Mouse (Mus musculus) kidney, adult 2 months (tissue): ENCODE measurements around the gene Grik4.

Source experiments
- CTCF ChIP-seq: fragments of 200-500 bp; conservative IDR thresholded peaks from 2 replicates; pipeline ENCODE4 v1.5.1; 2011; ENCODE audit warnings: low read depth, mild to moderate bottlenecking, control low read depth, low read length, moderate library complexity, mixed read lengths; ENCODE audit not compliant: insufficient read depth, insufficient read length
- POLR2A ChIP-seq: fragments of 200-500 bp; IDR thresholded peaks from one replicate; pipeline ENCODE4 v1.6.1; 2011; ENCODE audit warnings: low read depth, low read length, control low read depth

DNA sequence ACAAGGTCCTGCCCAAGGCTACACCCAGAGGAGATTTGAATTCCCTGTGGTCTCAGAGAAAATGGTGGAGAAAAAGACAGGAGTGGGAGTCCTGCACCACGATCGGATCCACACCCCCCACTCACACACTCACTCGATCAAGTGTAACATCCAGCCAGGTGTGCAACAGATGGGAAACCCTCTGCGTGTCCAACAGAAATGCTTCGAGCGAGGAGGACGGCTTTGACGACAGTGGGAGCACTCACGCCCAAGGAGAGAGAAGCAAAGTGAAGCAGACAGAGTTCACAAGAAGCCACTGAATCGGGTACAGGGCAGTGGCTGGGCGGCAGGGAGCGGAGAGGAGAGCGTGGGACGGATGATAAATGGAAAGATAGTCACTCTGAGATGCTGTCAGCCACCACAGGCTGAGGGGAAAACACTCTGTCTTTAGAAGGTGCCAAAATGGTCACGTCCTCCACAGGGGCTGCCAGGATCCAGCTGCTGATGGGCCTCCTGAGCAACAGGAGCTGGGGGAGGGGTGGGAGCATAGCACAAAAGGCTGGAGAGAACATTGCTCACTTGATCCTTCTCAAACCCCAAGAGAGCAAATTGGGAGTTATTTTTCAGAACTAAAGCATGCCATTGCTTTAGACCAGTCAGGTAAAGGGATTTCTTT lies 58.1 kb downstream of the Grik4 start:
- TF ChIP-seq POLR2A (no peak), CTCF (no peak)
